In the genomic region with DNA sequence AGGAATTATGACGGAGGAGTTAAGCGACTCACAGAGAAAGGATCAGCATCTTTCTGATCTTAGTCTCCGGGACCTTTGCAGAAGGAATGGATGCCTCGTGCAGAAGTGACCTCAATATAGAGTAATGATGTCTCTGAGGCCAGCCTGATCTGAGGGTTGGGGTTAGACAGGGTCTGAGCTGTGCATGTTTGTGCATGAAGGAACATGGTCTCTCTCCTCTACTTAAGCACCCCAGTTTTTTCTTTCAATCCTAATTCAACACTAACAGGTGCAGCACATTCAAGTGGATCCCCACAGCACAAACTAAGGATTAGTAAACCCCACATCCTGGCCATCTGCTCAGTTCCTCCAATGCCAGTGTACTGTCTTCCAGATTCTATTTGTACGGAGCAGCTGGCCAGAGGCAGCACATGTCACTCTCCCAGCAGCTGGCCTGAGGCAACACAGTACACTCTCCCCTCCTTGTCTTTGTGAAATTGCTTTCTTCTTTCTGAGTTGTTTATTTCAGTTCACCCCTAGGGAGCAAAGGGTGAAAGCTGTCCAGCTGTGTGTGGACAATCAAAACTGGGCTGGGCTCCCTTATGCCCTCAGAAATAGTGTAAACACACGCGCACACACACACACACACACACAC, we compare ENCODE assay signal across 12 mouse cellular contexts. TPM values are rescaled to one million over a fixed set of nuclear protein-coding genes. Genes with fewer than 3 reads are reported as not detected.
DNase-seq lines count a peak whose midpoint lies in the region; ATAC-seq and TF ChIP-seq lines count a peak whose summit lies in the region.
"Had no signal": no experiment of that assay in that cellular context is flagged by ENCODE, and none has a peak within 500 bp of the region (broad histone marks: within the 10 kb centered on the region; RNA-seq: fewer than 3 reads in every experiment).

No protein-coding gene starts in this region.

- no peak overlapping the region for H3K9ac ChIP-seq in forebrain, embryonic 12.5 days
- H3K9ac ChIP-seq in forebrain, embryonic 14.5 days (ENCODE audit: low read length) = no peak overlapping the region
- no peak overlapping the region for H3K9ac ChIP-seq in forebrain, postnatal 0 days

- no peaks in the 10 kb centered on the region for H3K36me3 ChIP-seq in forebrain, embryonic 12.5 days (replicated peaks)
- H3K36me3 ChIP-seq in forebrain, embryonic 14.5 days (ENCODE audit: control insufficient read depth, insufficient read depth, low read length) = no peaks in the 10 kb centered on the region
- H3K36me3 ChIP-seq in C2C12 (ENCODE audit: control insufficient read depth, insufficient read depth) = no peaks in the 10 kb centered on the region
- H3K36me3 ChIP-seq in forebrain, postnatal 0 days (ENCODE audit: insufficient read depth) = no peaks in the 10 kb centered on the region

- no peak overlapping the region for H3K27ac ChIP-seq in forebrain, embryonic 12.5 days
- H3K27ac ChIP-seq in forebrain, embryonic 14.5 days (ENCODE audit: low read depth, low read length) = no peak overlapping the region
- H3K27ac ChIP-seq in forebrain, postnatal 0 days (ENCODE audit: low read depth, low read length) = no peak overlapping the region
- H3K27ac ChIP-seq: heart, adult 2 months had no signal

- no peak for TF ChIP-seq CTCF in C2C12 (IDR thresholded peaks at IDR 0.05; ENCODE audit: control insufficient read depth, insufficient read depth, insufficient read length)
- TF ChIP-seq CTCF in forebrain, postnatal 0 days (IDR thresholded peaks at IDR 0.05; ENCODE audit: low read depth) = no peak

- peaks cover 7% of the 10 kb centered on the region; the same call in 1 of the 2 replicates for H3K4me1 ChIP-seq in forebrain, embryonic 12.5 days
- H3K4me1 ChIP-seq in forebrain, embryonic 14.5 days (ENCODE audit: control insufficient read depth, insufficient read depth, low read length) = no peaks in the 10 kb centered on the region
- H3K4me1 ChIP-seq in forebrain, postnatal 0 days (ENCODE audit: insufficient read depth) = no peaks in the 10 kb centered on the region

- 0 out of 2 replicates have a peak, but pooled peaks have one; percentile 51 for ATAC-seq in forebrain, embryonic 12.5 days (ENCODE audit: low FRiP score)
- no peak for ATAC-seq in forebrain, embryonic 14.5 days
- ATAC-seq in forebrain, postnatal 0 days = peak; percentile 74

- no peaks in the 10 kb centered on the region for H3K79me2 ChIP-seq in C2C12 (ENCODE audit: control insufficient read depth, insufficient read depth)

- no peaks in the 10 kb centered on the region for H3K9me3 ChIP-seq in forebrain, embryonic 12.5 days
- H3K9me3 ChIP-seq in forebrain, embryonic 14.5 days (replicated peaks; ENCODE audit: control insufficient read depth, low read length) = no peaks in the 10 kb centered on the region
- H3K9me3 ChIP-seq in forebrain, postnatal 0 days (ENCODE audit: low read length) = no peaks in the 10 kb centered on the region

- WGBS in forebrain, embryonic 12.5 days = 65% methylated on average over 6 of the region's 7 CpGs
- WGBS in forebrain, embryonic 14.5 days = 66% methylated on average over 7 of the region's 7 CpGs
- 62% methylated on average over 7 of the region's 7 CpGs for WGBS in forebrain, postnatal 0 days

- no peak overlapping the region for H3K4me3 ChIP-seq in forebrain, embryonic 12.5 days (replicated peaks)
- H3K4me3 ChIP-seq in forebrain, embryonic 14.5 days (ENCODE audit: low read depth, low read length) = no peak overlapping the region
- H3K4me3 ChIP-seq in C2C12 (ENCODE audit: insufficient read depth, poor library complexity, severe bottlenecking) = no peak overlapping the region
- no peak overlapping the region for H3K4me3 ChIP-seq in forebrain, postnatal 0 days (ENCODE audit: low read depth, low read length)
- H3K4me3 ChIP-seq: heart, adult 2 months had no signal

- DNase-seq in forebrain, embryonic 14.5 days (ENCODE audit: low spot score) = no peak
- DNase-seq in forebrain, postnatal 0 days = no peak
- peak; percentile 26 for DNase-seq in mesoderm, embryonic 11.5 days (ENCODE audit: low read depth, low spot score)
- DNase-seq in urinary bladder, postnatal 36 days (ENCODE audit: low spot score in 2 of 2) = no peak
- DNase-seq in adrenal gland, postnatal 4 days (ENCODE audit: low spot score in 2 of 2) = no peak
- DNase-seq in adrenal gland, postnatal 10 days = no peak
- DNase-seq: adrenal gland, adult 8-10 months; cerebellum, adult 11-12 months had no signal

- no peak overlapping the region for H3K4me2 ChIP-seq in forebrain, embryonic 12.5 days
- no peak overlapping the region for H3K4me2 ChIP-seq in forebrain, embryonic 14.5 days (ENCODE audit: low read length)
- no peak overlapping the region for H3K4me2 ChIP-seq in forebrain, postnatal 0 days (ENCODE audit: low read depth)
- H3K4me2 ChIP-seq: liver, embryonic 11.5 days had no signal

- no peaks in the 10 kb centered on the region for H3K27me3 ChIP-seq in forebrain, embryonic 12.5 days
- H3K27me3 ChIP-seq in forebrain, embryonic 14.5 days (replicated peaks; ENCODE audit: control insufficient read depth, insufficient read depth, low read length) = no peaks in the 10 kb centered on the region
- H3K27me3 ChIP-seq in C2C12 (ENCODE audit: control insufficient read depth, insufficient read depth, insufficient read length) = no peaks in the 10 kb centered on the region
- H3K27me3 ChIP-seq in forebrain, postnatal 0 days (ENCODE audit: insufficient read depth, low read length) = no peaks in the 10 kb centered on the region

- no peak overlapping the region for H3ac ChIP-seq in C2C12 (ENCODE audit: control insufficient read depth, insufficient read length, low read depth)

- no peaks in the 10 kb centered on the region for H3K79me3 ChIP-seq in C2C12 (ENCODE audit: low read depth)

TF ChIP-seq in C2C12, 6 proteins besides CTCF, POLR2A, EP300 and RAD21:
- TF ChIP-seq CEBPB (IDR thresholded peaks at IDR 0.05; ENCODE audit: low read depth) (no peak), MAX (IDR thresholded peaks at IDR 0.05) (no peak), FOSL1 (IDR thresholded peaks at IDR 0.05; ENCODE audit: insufficient read depth, low read length, poor library complexity, severe bottlenecking) (no peak), MYOG (IDR thresholded peaks at IDR 0.05; ENCODE audit: control insufficient read depth, extremely low read depth, insufficient read length) (no peak), MYOD1 (IDR thresholded peaks at IDR 0.05; ENCODE audit: control insufficient read depth, insufficient read length, low read depth) (peak; percentile 76), USF1 (IDR thresholded peaks at IDR 0.05; ENCODE audit: low read depth) (no peak)
TF ChIP-seq in C2C12: peak in this region for 1.

RNA-seq across cellular contexts. Expression of gene Ice1, which starts 47.7 kb away (rescaled TPM):
- polyA plus RNA-seq in forebrain, embryonic 12.5 days (2016; fragmentation: Nextera tagmentation; extraction: Ambion mirVana) = 32.9 and 33.0 TPM in 2 replicates
- polyA plus RNA-seq in forebrain, embryonic 14.5 days (2014; fragmentation: Nextera tagmentation; extraction: Ambion mirVana) = 36.8 and 39.8 TPM in 2 replicates
- polyA plus RNA-seq in C2C12 (2012; fragmentation: generic; extraction: Trizol) = 11.2 TPM
- 68.0 and 82.5 TPM in 2 replicates for total RNA-seq in forebrain, postnatal 0 days (2014; rRNA removed)
- polyA plus RNA-seq in forebrain, postnatal 0 days (2015; fragmentation: Nextera tagmentation; extraction: Ambion mirVana) = 18.4 and 21.0 TPM in 2 replicates
- 10 to 100 TPM; 41.8 to 45.3 TPM for total RNA-seq in adrenal gland, postnatal 4 days (2021)
- 10 to 100 TPM; 22.5 to 31.4 TPM for total RNA-seq in adrenal gland, postnatal 10 days (2021)
